Mouse (Mus musculus): Measurements from ENCODE around the gene Cdkal1. TPM values are rescaled to one million over a fixed set of nuclear protein-coding genes. Genes with fewer than 3 reads are reported as not detected.

Gene Cdkal1
- polyA plus RNA-seq, 2 experiments, result 2.0 to 7.7 TPM

DNA sequence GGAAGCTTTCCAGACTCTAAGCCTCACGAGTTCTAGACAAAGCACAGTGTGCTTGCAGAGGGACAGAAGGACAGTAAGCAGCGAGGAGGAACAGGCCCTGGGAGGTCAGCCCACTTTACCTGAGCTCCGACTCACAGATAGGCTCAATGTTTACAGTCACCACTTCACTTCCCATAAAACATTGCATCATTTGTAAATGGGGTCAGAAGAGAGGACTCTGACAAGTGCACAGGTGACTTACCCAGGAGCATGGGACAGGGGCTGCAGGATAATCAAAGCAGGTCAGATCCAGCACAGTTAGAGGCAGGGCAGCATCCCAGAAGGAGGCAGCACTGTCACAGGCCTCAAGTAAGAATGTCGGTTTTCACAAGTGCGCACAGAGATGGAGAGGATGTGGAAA, 214.3 kb downstream of the Cdkal1 start:
- whole genome bisulfite sequencing (ENCODE audit: insufficient replicate concordance), result 67% methylated on average over 5 of the region's 5 CpGs

DNA sequence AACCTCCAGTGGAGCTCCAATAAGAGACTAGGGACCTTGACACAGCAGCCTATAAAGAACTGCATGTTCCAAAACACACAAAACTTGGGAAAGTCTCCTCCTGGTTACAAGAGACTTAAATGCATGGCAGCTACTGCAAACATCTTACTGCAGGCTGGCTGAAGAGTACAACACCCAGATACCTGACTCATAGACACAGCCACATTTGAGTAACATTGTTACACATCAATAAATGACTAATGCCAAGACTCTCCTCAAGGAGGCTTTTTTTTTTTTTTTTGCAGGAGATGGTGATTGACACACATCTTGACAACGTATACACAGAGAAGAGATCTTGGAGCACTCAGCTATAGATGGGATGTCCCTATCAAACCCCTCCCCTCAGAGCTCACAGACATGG, 215.3 kb downstream of the Cdkal1 start:
- WGBS (ENCODE audit: insufficient replicate concordance), result 46% methylated on average over 1 of the region's 1 CpGs

More for the DNA sequence above, 214.3 kb downstream of the Cdkal1 start:
- Histone ChIP-seq H3K4me3 (ENCODE audit: insufficient read depth in 1 of 2, low read depth in 2 of 2, low read length in 2 of 2) (no peak overlapping the region), H3K4me1 (replicated peaks; ENCODE audit: control insufficient read depth in 2 of 2, insufficient read depth in 2 of 2, low read length in 1 of 2) (peaks cover 0 to 5% of the 10 kb centered on the region in 2 experiments; a peak in 2 of 4 replicates), H3K27ac (no peak overlapping the region), H3K4me2 (ENCODE audit: low read depth) (no peak overlapping the region), H3K36me3 (replicated peaks; ENCODE audit: control insufficient read depth, insufficient read depth, low read depth) (no peaks in the 10 kb centered on the region), H3K9me3 (ENCODE audit: control insufficient read depth, low read length) (no peaks in the 10 kb centered on the region), H3K9ac (replicated peaks) (no peak overlapping the region), H3K27me3 (ENCODE audit: control insufficient read depth, insufficient read depth, low read length) (no peaks in the 10 kb centered on the region)
- no peak for DNase-seq (ENCODE audit: low read depth in 3 of 3, low spot score in 3 of 3)
- TF ChIP-seq EP300 (IDR thresholded peaks at IDR 0.05; ENCODE audit: low read depth) (no peak), CTCF (IDR thresholded peaks at IDR 0.05; ENCODE audit: low read depth) (no peak)
- peak; percentile 35; the same call in 1 of the 2 replicates for ATAC-seq (ENCODE audit: insufficient read depth)

DNA sequence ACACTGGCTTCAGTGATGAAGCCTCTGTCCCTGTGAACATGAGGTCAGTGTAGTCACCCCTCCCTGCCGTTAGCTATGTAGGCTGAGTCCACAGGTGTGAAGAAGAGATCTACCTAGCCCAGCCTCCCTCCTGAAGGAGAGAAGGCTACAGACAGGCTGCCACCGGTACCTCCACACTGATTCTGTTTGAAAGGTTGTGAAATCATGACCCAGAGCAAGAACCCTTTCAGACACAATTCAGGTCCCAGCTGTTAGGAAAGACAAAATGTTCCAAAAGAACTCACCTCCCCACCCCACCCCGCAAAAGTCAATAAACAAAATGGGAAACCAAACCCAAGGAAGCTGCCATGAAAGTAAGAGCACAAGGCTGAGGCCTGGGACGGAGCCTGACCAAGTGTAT, 217.2 kb downstream of the Cdkal1 start:
- Histone ChIP-seq H3K9me3 (ENCODE audit: control insufficient read depth, low read length) (no peaks in the 10 kb centered on the region), H3K9ac (replicated peaks) (no peak overlapping the region), H3K27me3 (ENCODE audit: control insufficient read depth, insufficient read depth, low read length) (no peaks in the 10 kb centered on the region), H3K4me2 (ENCODE audit: low read depth) (no peak overlapping the region), H3K36me3 (replicated peaks; ENCODE audit: control insufficient read depth, insufficient read depth, low read depth) (no peaks in the 10 kb centered on the region), H3K27ac (no peak overlapping the region), H3K4me1 (replicated peaks; ENCODE audit: control insufficient read depth in 2 of 2, insufficient read depth in 2 of 2, low read length in 1 of 2) (peaks cover 0 to 5% of the 10 kb centered on the region in 2 experiments; a peak in 2 of 4 replicates), H3K4me3 (ENCODE audit: insufficient read depth in 1 of 2, low read depth in 2 of 2, low read length in 2 of 2) (no peak overlapping the region)
- no peak for ATAC-seq (ENCODE audit: insufficient read depth)
- TF ChIP-seq EP300 (IDR thresholded peaks at IDR 0.05; ENCODE audit: low read depth) (no peak), CTCF (IDR thresholded peaks at IDR 0.05; ENCODE audit: low read depth) (no peak)
- WGBS (ENCODE audit: insufficient replicate concordance), result 53% methylated on average over 4 of the region's 4 CpGs
- no peak for DNase-seq (ENCODE audit: low read depth in 3 of 3, low spot score in 3 of 3)

More for the DNA sequence above, 215.3 kb downstream of the Cdkal1 start:
- Histone ChIP-seq H3K4me1 (replicated peaks; ENCODE audit: control insufficient read depth in 2 of 2, insufficient read depth in 2 of 2, low read length in 1 of 2) (peaks cover 0 to 5% of the 10 kb centered on the region in 2 experiments; a peak in 2 of 4 replicates), H3K9ac (replicated peaks) (no peak overlapping the region), H3K4me3 (ENCODE audit: insufficient read depth in 1 of 2, low read depth in 2 of 2, low read length in 2 of 2) (no peak overlapping the region), H3K27ac (no peak overlapping the region), H3K27me3 (ENCODE audit: control insufficient read depth, insufficient read depth, low read length) (no peaks in the 10 kb centered on the region), H3K9me3 (ENCODE audit: control insufficient read depth, low read length) (no peaks in the 10 kb centered on the region), H3K4me2 (ENCODE audit: low read depth) (no peak overlapping the region), H3K36me3 (replicated peaks; ENCODE audit: control insufficient read depth, insufficient read depth, low read depth) (no peaks in the 10 kb centered on the region)
- DNase-seq (ENCODE audit: low read depth in 3 of 3, low spot score in 3 of 3) (no peak), ATAC-seq (ENCODE audit: insufficient read depth) (no peak)
- TF ChIP-seq EP300 (IDR thresholded peaks at IDR 0.05; ENCODE audit: low read depth) (no peak), CTCF (IDR thresholded peaks at IDR 0.05; ENCODE audit: low read depth) (no peak)

DNA sequence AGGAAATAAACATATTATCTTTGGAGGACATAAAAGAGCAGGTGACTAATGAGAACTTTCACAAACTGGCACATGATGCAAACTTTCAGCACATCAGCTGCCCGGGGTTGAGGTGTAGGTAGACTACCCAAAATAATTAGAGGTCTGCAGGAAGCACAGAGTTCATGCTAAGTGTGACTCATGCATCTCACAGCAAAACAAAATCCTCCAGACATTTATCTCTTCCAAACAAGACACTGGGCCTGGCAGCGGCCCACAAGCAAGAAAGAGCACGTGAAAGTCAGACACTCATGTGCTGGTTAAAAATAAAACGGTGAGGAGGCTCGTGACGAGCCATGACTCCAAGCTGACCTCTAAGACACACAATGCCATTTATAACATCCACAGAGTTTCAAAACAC, 217.7 kb downstream of the Cdkal1 start:
- TF ChIP-seq EP300 (IDR thresholded peaks at IDR 0.05; ENCODE audit: low read depth), result no peak
- no peak for TF ChIP-seq CTCF (IDR thresholded peaks at IDR 0.05; ENCODE audit: low read depth)
- H3K4me3 ChIP-seq (ENCODE audit: insufficient read depth in 1 of 2, low read depth in 2 of 2, low read length in 2 of 2), result no peak overlapping the region
- 34% methylated on average over 6 of the region's 6 CpGs for WGBS (ENCODE audit: insufficient replicate concordance)
- no peak overlapping the region for H3K27ac ChIP-seq
- ATAC-seq (ENCODE audit: insufficient read depth) (no peak), DNase-seq (ENCODE audit: low read depth in 3 of 3, low spot score in 3 of 3) (no peak)
- no peaks in the 10 kb centered on the region for H3K9me3 ChIP-seq (ENCODE audit: control insufficient read depth, low read length)
- H3K9ac ChIP-seq (replicated peaks), result no peak overlapping the region
- no peaks in the 10 kb centered on the region for H3K36me3 ChIP-seq (replicated peaks; ENCODE audit: control insufficient read depth, insufficient read depth, low read depth)
- H3K27me3 ChIP-seq (ENCODE audit: control insufficient read depth, insufficient read depth, low read length), result no peaks in the 10 kb centered on the region
- H3K4me2 ChIP-seq (ENCODE audit: low read depth), result no peak overlapping the region
- peaks cover 0 to 5% of the 10 kb centered on the region in 2 experiments; a peak in 2 of 4 replicates for H3K4me1 ChIP-seq (replicated peaks; ENCODE audit: control insufficient read depth in 2 of 2, insufficient read depth in 2 of 2, low read length in 1 of 2)

DNA sequence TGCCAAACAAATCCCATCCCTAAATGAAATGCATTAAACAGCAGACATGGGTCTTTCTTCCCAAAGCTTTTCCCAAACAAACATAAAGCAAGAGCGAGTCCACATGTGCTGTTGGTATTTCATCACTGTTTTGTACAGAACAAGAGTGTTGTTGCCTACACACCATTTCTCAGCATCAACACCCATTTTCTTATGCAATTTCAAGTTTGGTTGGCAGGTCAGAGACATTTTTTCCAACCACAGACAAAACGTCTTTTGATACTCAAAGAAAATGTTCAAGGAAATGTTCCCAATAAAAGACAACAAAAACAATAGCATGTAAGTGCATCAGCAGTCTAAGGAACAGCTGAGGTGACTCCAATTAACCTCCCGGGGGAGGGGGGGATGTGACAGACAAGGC, 219.9 kb downstream of the Cdkal1 start:
- no peak for DNase-seq (ENCODE audit: low read depth in 3 of 3, low spot score in 3 of 3)
- H3K27ac ChIP-seq, result no peak overlapping the region
- TF ChIP-seq CTCF (IDR thresholded peaks at IDR 0.05; ENCODE audit: low read depth), result no peak
- TF ChIP-seq EP300 (IDR thresholded peaks at IDR 0.05; ENCODE audit: low read depth), result no peak
- no peak for ATAC-seq (ENCODE audit: insufficient read depth)
- no peak overlapping the region for H3K4me3 ChIP-seq (ENCODE audit: insufficient read depth in 1 of 2, low read depth in 2 of 2, low read length in 2 of 2)
- H3K9me3 ChIP-seq (ENCODE audit: control insufficient read depth, low read length), result no peaks in the 10 kb centered on the region
- H3K4me2 ChIP-seq (ENCODE audit: low read depth), result no peak overlapping the region
- H3K9ac ChIP-seq (replicated peaks), result no peak overlapping the region
- no peaks in the 10 kb centered on the region for H3K27me3 ChIP-seq (ENCODE audit: control insufficient read depth, insufficient read depth, low read length)
- 57% methylated on average over 3 of the region's 3 CpGs for WGBS (ENCODE audit: insufficient replicate concordance)
- no peaks in the 10 kb centered on the region for H3K36me3 ChIP-seq (replicated peaks; ENCODE audit: control insufficient read depth, insufficient read depth, low read depth)
- H3K4me1 ChIP-seq (replicated peaks; ENCODE audit: control insufficient read depth in 2 of 2, insufficient read depth in 2 of 2, low read length in 1 of 2), result peaks cover 0 to 5% of the 10 kb centered on the region in 2 experiments; a peak in 2 of 4 replicates

Data from liver, embryonic 14.5 days (tissue).